Mouse (Mus musculus) MEL (cell line): ENCODE results near the gene Ccdc146. TPM values are rescaled to one million over a fixed set of nuclear protein-coding genes. Genes with fewer than 3 reads are reported as not detected.

Experiments
- DNase-seq: peaks from one replicate; pipeline ENCODE4 v3.0.0; 2011; ENCODE audit warnings: low read depth, low spot score
- H3K27ac ChIP-seq: 2 replicates; pipeline ENCODE4 v1.5.1; 2012; ENCODE audit warnings: low read depth, mild to moderate bottlenecking, control low read depth, low read length, moderate library complexity; ENCODE audit not compliant: control insufficient read depth
- H3K27me3 ChIP-seq, 2 experiments: fragments of 150-350 bp in 1 of 2; sonication (generic) in 1 of 2; 2 replicates each; pipeline ENCODE4 v1.6.1; 2012; ENCODE audit warnings: low read length in 2 of 2, mild to moderate bottlenecking in 2 of 2, improper control_type of control experiment in 1 of 2, moderate library complexity in 1 of 2; ENCODE audit not compliant: insufficient read depth in 2 of 2, control insufficient read depth in 1 of 2
- H3K36me3 ChIP-seq, 2 experiments: 2 replicates each; pipeline ENCODE4 v1.6.1; 2012 to 2014; ENCODE audit warnings: low read length in 2 of 2, improper control_type of control experiment in 1 of 2, inconsistent platforms in 1 of 2, mild to moderate bottlenecking in 1 of 2; ENCODE audit not compliant: insufficient read depth in 2 of 2, control insufficient read depth in 1 of 2
- H3K4me1 ChIP-seq, 2 experiments: fragments of 150-350 bp in 1 of 2; sonication (generic) in 1 of 2; 2 replicates each; pipeline ENCODE4 v1.6.1; 2012; ENCODE audit warnings: low read length in 2 of 2, improper control_type of control experiment in 1 of 2, mild to moderate bottlenecking in 1 of 2; ENCODE audit not compliant: insufficient read depth in 2 of 2, control insufficient read depth in 1 of 2
- H3K4me3 ChIP-seq, 2 experiments: fragments of 150-350 bp in 1 of 2; sonication (generic) in 1 of 2; 2 replicates each; pipeline ENCODE4 v1.5.1; 2012; ENCODE audit warnings: low read depth in 2 of 2, low read length in 2 of 2, mild to moderate bottlenecking in 2 of 2, moderate library complexity in 2 of 2, control low read depth in 1 of 2, improper control_type of control experiment in 1 of 2; ENCODE audit not compliant: control insufficient read depth in 1 of 2, insufficient read depth in 1 of 2
- H3K79me2 ChIP-seq: 2 replicates; pipeline ENCODE4 v1.6.1; 2012; ENCODE audit warnings: mild to moderate bottlenecking, low read length, moderate library complexity; ENCODE audit not compliant: control insufficient read depth, poor library complexity, insufficient read depth
- H3K9ac ChIP-seq: 2 replicates; pipeline ENCODE4 v1.6.1; 2012; ENCODE audit warnings: low read depth, mild to moderate bottlenecking, control low read depth, low read length, moderate library complexity; ENCODE audit not compliant: control insufficient read depth, poor library complexity, severe bottlenecking
- H3K9me3 ChIP-seq: fragments of 150-350 bp; sonication (generic); replicated peaks from 2 replicates; pipeline ENCODE4 v1.6.1; 2012; ENCODE audit warnings: mild to moderate bottlenecking, low read length, improper control_type of control experiment, moderate library complexity; ENCODE audit not compliant: insufficient read depth
- BHLHE40 ChIP-seq: IDR thresholded peaks from 2 replicates; pipeline ENCODE4 v1.6.1; 2012; ENCODE audit warnings: low read depth, mild to moderate bottlenecking, inconsistent platforms, low read length, improper control_type of control experiment, borderline replicate concordance
- CTCF ChIP-seq, 3 experiments: IDR thresholded peaks in 2 of 3; conservative IDR thresholded peaks in 1 of 3; 2 replicates each; pipeline ENCODE4 v1.5.1; 2011 to 2012; ENCODE audit warnings: low read length in 3 of 3, low read depth in 2 of 3, mild to moderate bottlenecking in 2 of 3, improper control_type of control experiment in 1 of 3, inconsistent platforms in 1 of 3, mixed read lengths in 1 of 3, moderate library complexity in 1 of 3; ENCODE audit not compliant: control insufficient read depth in 1 of 3, insufficient read depth in 1 of 3, poor library complexity in 1 of 3, severe bottlenecking in 1 of 3
- E2F4 ChIP-seq: IDR thresholded peaks from 2 replicates; pipeline ENCODE4 v1.6.1; 2011; ENCODE audit warnings: low read depth, low read length, improper control_type of control experiment, borderline replicate concordance
- EP300 ChIP-seq, 2 experiments: IDR thresholded peaks; 2 replicates each; pipeline ENCODE4 v1.6.1; 2011; ENCODE audit warnings: improper control_type of control experiment in 2 of 2, low read length in 2 of 2, low read depth in 1 of 2, mild to moderate bottlenecking in 1 of 2
- MAFK ChIP-seq: IDR thresholded peaks from 2 replicates; pipeline ENCODE4 v1.6.1; 2011; ENCODE audit warnings: low read depth, mild to moderate bottlenecking, low read length, improper control_type of control experiment, borderline replicate concordance
- MYC ChIP-seq: IDR thresholded peaks from 2 replicates; pipeline ENCODE4 v1.6.1; 2011; ENCODE audit warnings: low read depth, mild to moderate bottlenecking, low read length, improper control_type of control experiment, moderate library complexity
- POLR2AphosphoS5 ChIP-seq: IDR thresholded peaks from 2 replicates; pipeline ENCODE4 v1.6.1; 2012; ENCODE audit warnings: low read depth, borderline replicate concordance, mild to moderate bottlenecking, inconsistent platforms, low read length, moderate library complexity, mixed read lengths
- RAD21 ChIP-seq: IDR thresholded peaks from 2 replicates; pipeline ENCODE4 v1.6.1; 2011; ENCODE audit warnings: mild to moderate bottlenecking, low read depth, low read length, improper control_type of control experiment
- RCOR1 ChIP-seq: IDR thresholded peaks from 2 replicates; pipeline ENCODE4 v1.6.1; 2012; ENCODE audit warnings: low read depth, mild to moderate bottlenecking, inconsistent platforms, low read length, improper control_type of control experiment
- SIN3A ChIP-seq: IDR thresholded peaks from 2 replicates; pipeline ENCODE4 v1.6.1; 2012; ENCODE audit warnings: low read length, improper control_type of control experiment, inconsistent platforms
- SMC3 ChIP-seq: IDR thresholded peaks from 2 replicates; pipeline ENCODE4 v1.6.1; 2011; ENCODE audit warnings: low read depth, low read length, improper control_type of control experiment
- TCF12 ChIP-seq: IDR thresholded peaks from 2 replicates; pipeline ENCODE4 v1.6.1; 2014; ENCODE audit warnings: low read depth, mild to moderate bottlenecking, inconsistent platforms, low read length, improper control_type of control experiment, moderate library complexity
- ZC3H11A ChIP-seq: IDR thresholded peaks from 2 replicates; pipeline ENCODE4 v1.6.1; 2012; ENCODE audit warnings: low read depth, mild to moderate bottlenecking, inconsistent platforms, low read length, improper control_type of control experiment
- ZMIZ1 ChIP-seq: IDR thresholded peaks from 2 replicates; pipeline ENCODE4 v1.6.1; 2012; ENCODE audit warnings: low read depth, mild to moderate bottlenecking, inconsistent platforms, low read length, improper control_type of control experiment, moderate library complexity
- ZNF384 ChIP-seq: IDR thresholded peaks from 2 replicates; pipeline ENCODE4 v1.6.1; 2012; ENCODE audit warnings: low read depth, mild to moderate bottlenecking, inconsistent platforms, low read length, improper control_type of control experiment
- polyA plus RNA-seq, 2 experiments: library from polyadenylated mRNA; stranded (reverse) in 1 of 2; unstranded in 1 of 2; fragments of >175 nt in 1 of 2; fragments of >200 nt in 1 of 2; gene quantifications; 2 replicates each; pipeline versions ENCODE4 v1.2.1 to v1.2.4; 2012; ENCODE audit warnings: low replicate concordance in 2 of 2, low read depth in 1 of 2; ENCODE audit not compliant: insufficient read length in 2 of 2, insufficient read depth in 1 of 2, missing spikeins in 1 of 2
- total RNA-seq: library from RNA; depleted of rRNA; stranded (reverse); fragments of 300-350 nt; gene quantifications from 2 replicates; pipeline ENCODE4 v1.2.3, GENCODE M21; 2012

Gene Ccdc146
- total and polyA plus RNA-seq, 3 experiments: 0.35 to 0.45 TPM; not detected in 1

- DNase-seq: no peak
- Histone ChIP-seq H3K9me3 (no peaks in the 10 kb centered on the region), H3K27ac (no peak overlapping the region), H3K36me3 (peaks cover 0 to 7% of the 10 kb centered on the region in 2 experiments; a peak in 2 of 4 replicates), H3K79me2 (no peaks in the 10 kb centered on the region), H3K9ac (no peak overlapping the region), H3K27me3 (no peaks in the 10 kb centered on the region), H3K4me3 (no peak overlapping the region), H3K4me1 (peaks cover 0 to 8% of the 10 kb centered on the region in 2 experiments; a peak in 2 of 4 replicates)
- TF ChIP-seq MYC: no peak
- no peak for TF ChIP-seq EP300 (IDR thresholded peaks at IDR 0.05; ENCODE audit: low read depth in 1 of 2, low read length in 2 of 2)
- TF ChIP-seq SIN3A: no peak
- no peak for TF ChIP-seq SMC3
- TF ChIP-seq ZMIZ1: no peak
These were observed 157.4 kb downstream of the Ccdc146 start for GRCm38 (mm10) chr5:21267090-21267489.

- no peaks in the 10 kb centered on the region for H3K79me2 ChIP-seq
- H3K27me3 ChIP-seq: no peaks in the 10 kb centered on the region
- H3K4me1 ChIP-seq: peaks cover 0 to 14% of the 10 kb centered on the region in 2 experiments; a peak in 2 of 4 replicates
- peak; percentile 88 for DNase-seq
- H3K9ac ChIP-seq: no peak overlapping the region
- no peak overlapping the region for H3K4me3 ChIP-seq
- no peak overlapping the region for H3K27ac ChIP-seq
- peaks cover 0 to 11% of the 10 kb centered on the region in 2 experiments; a peak in 2 of 4 replicates for H3K36me3 ChIP-seq
- TF ChIP-seq BHLHE40 (0 out of 2 replicates have a peak, but pooled peaks have one; percentile 32), SMC3 (peak; percentile 98), MAFK (no peak), RCOR1 (peak; percentile 23; the same call in 1 of the 2 replicates), ZNF384 (0 out of 2 replicates have a peak, but pooled peaks have one; percentile 12), POLR2AphosphoS5 (no peak), RAD21 (peak; percentile 97), TCF12 (0 out of 2 replicates have a peak, but pooled peaks have one; percentile 10), CTCF (IDR thresholded peaks at IDR 0.05 in 2 of 3, conservative IDR thresholded peaks at IDR 0.05 in 1 of 3; ENCODE audit: control insufficient read depth in 1 of 3, insufficient read depth in 1 of 3, low read depth in 2 of 3, low read length in 3 of 3, poor library complexity in 1 of 3, severe bottlenecking in 1 of 3) (peak; percentile 93 to 94 (median 94)), E2F4 (no peak), MYC (peak; percentile 38; the same call in 1 of the 2 replicates), SIN3A (peak; percentile 77), ZMIZ1 (no peak), ZC3H11A (peak; percentile 99)
- H3K9me3 ChIP-seq: no peaks in the 10 kb centered on the region
These were observed 159.4 kb downstream of the Ccdc146 start for GRCm38 (mm10) chr5:21265049-21265448.
